Mouse (Mus musculus): ENCODE measurements around the gene Bcr. TPM values are rescaled to one million over a fixed set of nuclear protein-coding genes. Genes with fewer than 3 reads are reported as not detected.

The Bcr gene
- polyA plus RNA-seq, 1 experiment, result 20.8 TPM

GRCm38 (mm10) chr10:75063301-75063965, 3.0 kb downstream of the Bcr start:
- H3K4me1 ChIP-seq, result peaks cover 89% of the 10 kb centered on the region
- peaks cover 48% of the 10 kb centered on the region for H3K36me3 ChIP-seq (replicated peaks; ENCODE audit: low read length)
- no peak for TF ChIP-seq FLI1 (IDR thresholded peaks at IDR 0.05; ENCODE audit: low read length)
- TF ChIP-seq GATA1 (IDR thresholded peaks at IDR 0.05; ENCODE audit: borderline replicate concordance, low read length), result no peak
- no peaks in the 10 kb centered on the region for H3K9me3 ChIP-seq
- H3K27me3 ChIP-seq (replicated peaks), result no peaks in the 10 kb centered on the region
- H3K4me3 ChIP-seq (replicated peaks), result peak overlapping the region; percentile 86

- Histone ChIP-seq H3K27me3 (replicated peaks) (no peaks in the 10 kb centered on the region), H3K4me3 (replicated peaks) (no peak overlapping the region), H3K4me1 (peaks cover 93% of the 10 kb centered on the region), H3K9me3 (no peaks in the 10 kb centered on the region), H3K36me3 (replicated peaks; ENCODE audit: low read length) (peaks cover 58% of the 10 kb centered on the region)
- TF ChIP-seq FLI1 (IDR thresholded peaks at IDR 0.05; ENCODE audit: low read length) (no peak), GATA1 (IDR thresholded peaks at IDR 0.05; ENCODE audit: borderline replicate concordance, low read length) (no peak)
Measured at GRCm38 (mm10) chr10:75065691-75066090, 5.3 kb downstream of the Bcr start.

GRCm38 (mm10) chr10:75067446-75067845, 7.1 kb downstream of the Bcr start:
- Histone ChIP-seq H3K27me3 (replicated peaks) (no peaks in the 10 kb centered on the region), H3K4me1 (peaks cover 98% of the 10 kb centered on the region), H3K4me3 (replicated peaks) (no peak overlapping the region), H3K36me3 (replicated peaks; ENCODE audit: low read length) (peaks cover 67% of the 10 kb centered on the region), H3K9me3 (no peaks in the 10 kb centered on the region)
- no peak for TF ChIP-seq FLI1 (IDR thresholded peaks at IDR 0.05; ENCODE audit: low read length)
- TF ChIP-seq GATA1 (IDR thresholded peaks at IDR 0.05; ENCODE audit: borderline replicate concordance, low read length), result no peak

- peaks cover 73% of the 10 kb centered on the region for H3K36me3 ChIP-seq (replicated peaks; ENCODE audit: low read length)
- peaks cover 97% of the 10 kb centered on the region for H3K4me1 ChIP-seq
- H3K4me3 ChIP-seq (replicated peaks), result no peak overlapping the region
- TF ChIP-seq FLI1 (IDR thresholded peaks at IDR 0.05; ENCODE audit: low read length), result no peak
- no peak for TF ChIP-seq GATA1 (IDR thresholded peaks at IDR 0.05; ENCODE audit: borderline replicate concordance, low read length)
- H3K9me3 ChIP-seq, result no peaks in the 10 kb centered on the region
- H3K27me3 ChIP-seq (replicated peaks), result no peaks in the 10 kb centered on the region
Measured at GRCm38 (mm10) chr10:75068086-75068485, 7.7 kb downstream of the Bcr start.

- Histone ChIP-seq H3K27me3 (replicated peaks) (no peaks in the 10 kb centered on the region), H3K36me3 (replicated peaks; ENCODE audit: low read length) (peaks cover 73% of the 10 kb centered on the region), H3K9me3 (no peaks in the 10 kb centered on the region), H3K4me1 (peaks cover 97% of the 10 kb centered on the region), H3K4me3 (replicated peaks) (no peak overlapping the region)
- TF ChIP-seq FLI1 (IDR thresholded peaks at IDR 0.05; ENCODE audit: low read length), result no peak
- TF ChIP-seq GATA1 (IDR thresholded peaks at IDR 0.05; ENCODE audit: borderline replicate concordance, low read length), result no peak
Measured at GRCm38 (mm10) chr10:75068624-75069328, 8.4 kb downstream of the Bcr start.

- Histone ChIP-seq H3K4me3 (replicated peaks) (peak overlapping the region; percentile 76), H3K9me3 (no peaks in the 10 kb centered on the region), H3K4me1 (peaks cover 97% of the 10 kb centered on the region), H3K27me3 (replicated peaks) (no peaks in the 10 kb centered on the region), H3K36me3 (replicated peaks; ENCODE audit: low read length) (peaks cover 74% of the 10 kb centered on the region)
- TF ChIP-seq FLI1 (IDR thresholded peaks at IDR 0.05; ENCODE audit: low read length) (no peak), GATA1 (IDR thresholded peaks at IDR 0.05; ENCODE audit: borderline replicate concordance, low read length) (no peak)
Measured at GRCm38 (mm10) chr10:75070281-75070976, 10.0 kb downstream of the Bcr start.

GRCm38 (mm10) chr10:75075665-75076064, 15.3 kb downstream of the Bcr start:
- TF ChIP-seq GATA1 (IDR thresholded peaks at IDR 0.05; ENCODE audit: borderline replicate concordance, low read length), result no peak
- no peak for TF ChIP-seq FLI1 (IDR thresholded peaks at IDR 0.05; ENCODE audit: low read length)
- peaks cover 73% of the 10 kb centered on the region for H3K36me3 ChIP-seq (replicated peaks; ENCODE audit: low read length)
- peaks cover 99% of the 10 kb centered on the region for H3K4me1 ChIP-seq
- H3K4me3 ChIP-seq (replicated peaks), result no peak overlapping the region
- no peaks in the 10 kb centered on the region for H3K9me3 ChIP-seq
- H3K27me3 ChIP-seq (replicated peaks), result no peaks in the 10 kb centered on the region

- peak overlapping the region; percentile 7 for H3K4me3 ChIP-seq (replicated peaks)
- H3K36me3 ChIP-seq (replicated peaks; ENCODE audit: low read length), result peaks cover 68% of the 10 kb centered on the region
- no peaks in the 10 kb centered on the region for H3K9me3 ChIP-seq
- no peak for TF ChIP-seq GATA1 (IDR thresholded peaks at IDR 0.05; ENCODE audit: borderline replicate concordance, low read length)
- no peak for TF ChIP-seq FLI1 (IDR thresholded peaks at IDR 0.05; ENCODE audit: low read length)
- no peaks in the 10 kb centered on the region for H3K27me3 ChIP-seq (replicated peaks)
- H3K4me1 ChIP-seq, result peaks cover 86% of the 10 kb centered on the region
Measured at GRCm38 (mm10) chr10:75078174-75079128, 18.1 kb downstream of the Bcr start.

GRCm38 (mm10) chr10:75085330-75085729, 24.9 kb downstream of the Bcr start:
- Histone ChIP-seq H3K9me3 (no peaks in the 10 kb centered on the region), H3K4me3 (replicated peaks) (no peak overlapping the region), H3K36me3 (replicated peaks; ENCODE audit: low read length) (peaks cover 76% of the 10 kb centered on the region), H3K4me1 (peaks cover 67% of the 10 kb centered on the region), H3K27me3 (replicated peaks) (no peaks in the 10 kb centered on the region)
- TF ChIP-seq GATA1 (IDR thresholded peaks at IDR 0.05; ENCODE audit: borderline replicate concordance, low read length) (no peak), FLI1 (IDR thresholded peaks at IDR 0.05; ENCODE audit: low read length) (no peak)
